Mouse (Mus musculus) stomach, postnatal 0 days (tissue): ENCODE data around the gene Klhl32.

Experiments
- CTCF ChIP-seq: IDR thresholded peaks from 2 replicates; pipeline ENCODE4 v1.5.1; 2016; ENCODE audit warnings: antibody characterized with exemption, low read depth, mild to moderate bottlenecking, moderate library complexity
- EP300 ChIP-seq: optimal IDR thresholded peaks from 2 replicates; pipeline ENCODE3; 2016; ENCODE audit warnings: antibody characterized with exemption

DNA sequence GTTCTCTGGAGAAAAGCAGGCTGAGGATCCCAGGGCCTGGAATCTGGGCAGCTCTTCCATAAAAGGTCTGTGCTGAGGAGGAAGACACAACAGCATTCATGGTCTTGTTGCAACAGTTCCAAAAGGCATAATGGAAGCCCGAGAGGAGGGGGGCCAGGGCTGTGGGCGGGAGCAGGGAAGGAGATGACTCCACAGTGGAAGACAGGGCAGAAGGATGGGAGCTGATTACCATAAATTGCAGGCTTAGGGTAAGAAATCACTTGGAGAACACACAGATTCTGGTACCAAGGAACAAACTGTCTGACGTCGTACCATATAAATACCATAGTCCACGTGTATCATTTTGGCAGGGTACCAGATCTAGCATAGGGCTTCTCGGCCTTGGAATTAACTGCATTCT lies 51.9 kb downstream of the Klhl32 start:
- no peak for TF ChIP-seq EP300
- TF ChIP-seq CTCF = no peak
